Mouse (Mus musculus) mouse embryonic stem cell (cell line): ENCODE measurements around the gene Adamtsl5.

ENCODE experiments used
- in situ Hi-C, 2 experiments: fragments of 300-500 bp; cut with MboI; formaldehyde crosslinking; loops; 1 replicate in 1 of 2; 3 replicates in 1 of 2; pipeline ENCODE4 v1.14.3; 2019 to 2020; ENCODE audit warnings: low sequenced_read_pairs in 2 of 2, low pct_unique_long_range_greater_than_20kb in 1 of 2, mixed read lengths in 1 of 2; ENCODE audit not compliant: unreplicated experiment in 1 of 2

Adamtsl5 gene

GRCm38 (mm10) chr10:80348244-80348781 lies at the start of gene Adamtsl5:
Gene Adamtsl5 (minus strand): TSS chr10:80348412.
- in situ Hi-C loops: no loop called here

- in situ Hi-C loops: no loop called here
Observed at GRCm38 (mm10) chr10:80397524-80398173, 49.4 kb upstream of the Adamtsl5 start.

GRCm38 (mm10) chr10:80396822-80397523 lies 48.8 kb upstream of the Adamtsl5 start:
- in situ Hi-C loops: no loop called here

GRCm38 (mm10) chr10:80395025-80395627 lies 46.9 kb upstream of the Adamtsl5 start:
- in situ Hi-C loops: no loop called here

- in situ Hi-C loops: no loop called here
Observed at GRCm38 (mm10) chr10:80392687-80393086, 44.5 kb upstream of the Adamtsl5 start.

DNA sequence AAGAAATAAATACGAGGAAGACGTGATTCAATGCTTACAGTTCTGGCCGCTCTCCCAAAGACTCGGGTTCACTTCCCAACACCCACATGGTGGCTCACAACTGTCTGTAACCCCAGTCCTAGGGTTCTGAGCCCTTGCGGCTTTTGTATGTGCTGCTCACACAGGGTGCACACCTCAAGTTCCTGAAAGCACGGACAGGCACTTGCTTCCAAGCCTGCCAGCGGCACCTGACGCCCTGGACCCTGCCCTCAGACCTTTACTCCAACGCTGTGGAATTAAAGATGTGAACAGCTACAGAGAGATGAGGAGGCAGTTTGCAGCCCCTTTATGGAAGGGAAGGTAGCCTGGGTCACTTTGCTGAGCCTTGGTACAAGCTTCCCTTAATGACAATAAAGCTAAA lies 42.5 kb upstream of the Adamtsl5 start:
- in situ Hi-C loops: no loop called here

DNA sequence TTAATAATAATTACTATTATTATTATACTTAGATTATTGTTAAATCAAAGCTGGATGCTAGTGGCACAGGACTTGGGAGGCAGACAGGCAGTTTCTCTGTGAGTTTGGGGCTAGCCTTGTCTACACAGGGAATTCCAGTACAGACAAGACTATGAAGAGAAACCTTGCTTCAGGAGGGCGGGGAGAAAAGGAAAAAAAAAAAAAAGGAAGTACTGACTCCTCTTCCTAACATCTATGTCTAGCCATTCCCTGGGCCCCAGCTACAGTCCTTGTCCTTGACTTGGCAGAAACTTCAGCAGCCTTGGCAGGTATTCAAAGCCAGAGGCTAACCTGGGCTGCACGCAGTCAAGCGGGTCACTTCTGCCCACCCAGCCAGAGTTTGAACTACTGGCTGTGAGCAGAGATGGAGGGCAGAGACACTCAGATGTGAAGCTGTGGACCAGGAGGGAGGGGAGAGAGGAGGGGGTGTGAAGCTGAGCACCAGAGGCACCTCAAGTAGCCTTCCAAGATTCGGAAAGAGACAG lies 41.0 kb upstream of the Adamtsl5 start:
- in situ Hi-C loops: no loop called here

DNA sequence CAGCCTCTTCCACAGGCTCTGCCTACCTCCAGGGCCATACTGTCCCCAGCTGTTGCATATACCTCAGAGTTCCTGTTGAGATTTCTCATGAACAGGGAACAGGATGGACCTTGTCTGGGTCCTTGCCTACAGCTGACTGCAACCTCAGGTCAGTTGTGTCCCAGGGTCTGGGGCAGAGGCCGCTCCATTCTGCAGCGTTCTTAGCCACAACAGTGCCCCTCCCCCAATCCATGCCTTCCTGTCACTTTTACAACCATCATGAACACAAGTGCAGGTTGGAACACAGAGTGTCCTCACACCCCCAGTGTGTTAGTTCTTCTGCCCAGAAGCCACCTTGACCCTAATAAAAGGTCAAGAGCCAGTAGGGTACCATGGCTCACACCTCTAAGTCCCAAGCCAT lies 40.5 kb upstream of the Adamtsl5 start:
- in situ Hi-C loops: no loop called here

DNA sequence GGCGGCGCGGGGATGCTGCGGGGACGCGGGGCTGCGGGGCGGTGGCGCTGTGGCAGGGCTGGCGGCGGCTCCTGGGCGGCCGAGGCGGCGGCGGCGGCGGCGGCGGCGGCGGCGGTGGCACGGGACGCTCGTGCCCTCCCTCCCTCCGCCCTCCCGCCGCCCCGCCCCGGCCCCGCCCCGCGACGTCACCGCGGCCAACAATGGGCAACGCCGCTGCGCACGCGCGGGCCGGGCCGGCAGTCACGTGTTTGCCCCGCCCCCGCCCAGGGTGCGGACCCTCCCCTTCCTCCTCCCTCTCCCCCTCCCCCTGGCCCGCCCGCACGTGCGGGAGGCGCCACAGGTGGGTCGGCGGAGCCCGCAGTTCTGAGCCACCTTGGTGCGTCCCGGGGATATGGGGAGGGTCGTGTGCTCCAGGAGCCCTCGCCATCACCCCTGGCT lies 39.3 kb upstream of the Adamtsl5 start, which contains the start of gene Mex3d:
Gene Mex3d, minus strand, starts transcription at position 138 of the 438 bp plus-strand sequence.
- in situ Hi-C loops: no loop called here

- in situ Hi-C loops: no loop called here
Observed at GRCm38 (mm10) chr10:80386735-80387471, 38.7 kb upstream of the Adamtsl5 start.

DNA sequence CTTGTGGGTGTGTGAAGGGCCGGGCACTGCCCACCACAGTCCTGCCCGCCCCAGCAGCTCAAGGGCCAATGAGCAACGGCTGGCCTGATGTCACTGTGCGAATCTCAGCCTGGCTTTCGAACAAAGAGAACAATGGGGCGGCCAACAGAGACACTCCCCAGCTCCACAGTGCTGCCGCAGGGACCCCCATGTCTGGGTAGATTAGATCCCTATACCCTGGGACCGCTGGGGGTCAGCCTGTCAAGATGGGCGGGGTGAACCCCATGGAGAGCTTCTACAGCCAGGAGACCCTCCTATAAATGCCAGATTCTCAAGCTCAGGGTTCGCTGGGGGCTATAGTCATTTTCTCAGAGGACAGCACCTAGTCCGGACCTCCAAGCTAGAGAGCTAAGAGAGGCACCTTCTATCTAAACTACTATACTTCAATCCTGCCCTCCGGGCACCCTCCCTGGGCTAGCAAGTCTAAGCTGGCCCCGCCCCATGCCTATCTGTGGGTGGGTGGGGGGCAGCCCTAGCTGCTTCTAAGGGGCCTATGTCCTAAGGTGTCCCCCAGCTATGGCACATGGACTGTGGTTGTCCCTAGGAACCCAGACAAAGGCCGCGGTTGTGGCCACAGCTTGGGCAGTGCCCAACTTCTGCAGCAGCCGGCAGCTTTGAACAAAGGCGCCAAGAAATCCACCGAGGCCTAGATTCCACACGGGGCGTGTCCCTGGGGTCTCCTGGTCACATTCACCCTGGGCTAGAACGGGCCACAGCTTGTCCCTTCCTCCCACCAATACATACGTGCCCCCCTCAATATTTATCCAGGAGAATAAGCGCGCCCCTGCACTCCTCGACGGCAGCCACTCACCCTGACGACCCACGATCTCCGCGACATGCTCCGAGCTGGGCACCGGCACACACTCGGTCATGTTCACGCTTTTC lies 37.9 kb upstream of the Adamtsl5 start:
- in situ Hi-C loops: no loop called here

DNA sequence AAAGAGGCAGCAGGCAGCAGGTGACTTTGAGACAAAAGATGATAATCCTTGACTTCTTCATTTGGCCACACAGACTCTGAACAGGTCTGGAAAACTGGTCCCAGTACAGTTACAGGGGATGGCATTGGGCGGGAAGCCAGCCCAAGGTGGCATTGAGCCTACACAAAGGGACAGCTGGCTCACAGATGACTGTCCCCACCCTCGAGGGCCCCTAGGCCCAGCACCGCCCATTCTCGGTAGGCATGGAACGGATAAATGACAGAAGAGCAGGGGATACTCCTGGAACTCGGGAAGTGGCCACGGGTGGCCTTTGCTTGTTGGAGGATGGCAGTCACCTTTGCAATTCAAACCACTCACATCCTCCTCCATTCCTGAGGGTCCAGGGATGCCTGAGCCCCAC lies 37.1 kb upstream of the Adamtsl5 start:
- in situ Hi-C loops: no loop called here

DNA sequence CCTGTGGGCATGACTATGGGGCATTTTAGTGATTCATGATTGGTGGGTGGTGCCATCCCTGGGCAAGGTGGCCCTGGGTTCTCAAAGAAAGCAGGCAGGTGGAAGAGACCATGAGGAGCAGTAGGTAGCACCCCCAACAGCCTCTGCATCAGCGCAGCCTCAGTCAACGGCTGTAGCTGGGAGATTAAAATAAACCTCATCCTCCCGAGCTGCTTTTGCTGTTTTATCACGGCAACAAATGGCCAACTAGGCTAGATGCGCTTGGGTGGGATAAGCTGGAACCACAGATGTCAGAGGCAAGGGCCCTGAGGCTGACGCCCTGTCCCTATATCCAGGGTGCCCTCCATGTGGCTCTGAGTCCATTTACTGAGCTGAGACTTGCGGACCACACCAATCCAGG lies 36.5 kb upstream of the Adamtsl5 start:
- in situ Hi-C loops: no loop called here

DNA sequence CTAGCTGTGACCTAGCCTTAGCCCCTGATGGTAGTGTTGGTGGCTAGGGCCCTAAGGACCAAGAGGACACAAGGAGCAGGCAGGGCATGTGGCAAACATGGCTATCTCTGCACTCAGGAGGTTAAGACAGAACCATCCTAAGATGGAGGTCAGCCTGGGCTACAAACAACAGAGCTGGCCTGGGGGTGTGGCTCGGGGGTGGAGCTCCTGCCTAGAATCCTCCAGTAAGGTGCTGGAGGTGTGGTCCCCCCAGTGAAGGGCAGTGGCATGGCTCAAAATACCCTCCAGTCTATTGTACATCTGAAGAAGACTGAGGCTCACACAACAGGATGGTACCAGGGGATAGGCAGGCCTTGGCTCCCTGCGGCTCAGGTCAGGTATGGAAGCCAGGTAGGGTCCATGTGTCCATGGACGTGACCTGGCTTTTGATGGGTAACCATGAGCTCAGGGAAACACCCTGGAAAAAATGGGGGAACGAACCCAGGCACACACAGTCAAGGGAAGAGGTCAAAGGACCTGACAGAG lies 36.0 kb upstream of the Adamtsl5 start:
- in situ Hi-C loops: no loop called here

DNA sequence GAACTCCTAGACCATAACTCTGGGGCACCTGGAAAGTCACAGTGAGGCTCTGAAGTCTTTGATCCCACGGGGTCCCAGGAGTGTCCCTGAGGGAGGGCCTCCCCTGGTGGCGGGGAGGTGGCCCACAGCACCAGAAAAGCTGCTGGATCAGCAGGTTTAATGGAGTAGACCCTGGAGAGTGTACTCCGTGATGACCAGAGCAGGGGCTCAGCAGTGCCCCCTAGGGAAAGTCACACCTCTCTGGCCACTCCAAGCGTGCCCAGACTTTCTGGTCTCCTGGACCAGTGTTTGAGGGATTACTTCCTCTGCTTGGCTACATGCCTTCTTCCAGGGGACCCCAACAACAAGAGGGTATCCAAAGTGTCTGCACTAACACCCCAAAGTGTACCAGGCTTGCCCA lies 35.2 kb upstream of the Adamtsl5 start:
- in situ Hi-C loops: no loop called here

DNA sequence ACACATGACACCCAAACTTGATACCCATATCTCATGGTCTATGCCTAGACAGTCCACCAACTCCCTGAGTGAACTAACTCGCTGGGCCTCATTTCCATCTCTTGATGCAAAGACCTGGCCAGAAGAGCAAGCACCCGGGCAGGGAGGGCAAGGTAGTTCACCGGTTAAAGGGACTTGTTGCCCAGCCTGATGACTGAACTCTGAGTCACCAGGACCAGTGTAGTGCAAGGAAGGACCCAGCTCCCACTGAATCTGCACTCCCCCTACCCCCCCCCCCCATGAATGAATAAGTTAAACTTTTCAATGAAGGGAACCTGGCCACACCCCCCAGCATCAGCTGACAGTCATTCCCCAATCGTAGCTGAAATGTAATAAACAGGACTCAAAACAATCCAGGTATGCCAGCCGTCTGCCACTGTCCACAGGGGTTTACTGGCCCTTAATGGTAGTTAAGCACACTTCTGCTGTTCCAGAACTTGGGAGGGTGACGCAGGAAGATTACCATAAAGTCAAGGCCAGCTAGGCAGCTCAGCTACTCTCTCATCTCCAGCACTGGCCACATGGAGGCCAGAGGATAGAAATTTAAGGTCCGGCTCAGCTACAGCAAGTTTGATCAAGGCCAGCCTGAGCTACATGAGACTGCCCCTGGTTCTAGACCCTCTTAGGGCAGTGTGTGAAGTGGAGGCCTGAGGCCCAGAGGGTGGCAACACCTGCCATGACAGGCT lies 34.6 kb upstream of the Adamtsl5 start:
- in situ Hi-C loops: no loop called here

- in situ Hi-C loops: no loop called here
Observed at GRCm38 (mm10) chr10:80377716-80378115, 29.5 kb upstream of the Adamtsl5 start.
